8 mouse cellular contexts compared by ENCODE assay signal in the genomic region with DNA sequence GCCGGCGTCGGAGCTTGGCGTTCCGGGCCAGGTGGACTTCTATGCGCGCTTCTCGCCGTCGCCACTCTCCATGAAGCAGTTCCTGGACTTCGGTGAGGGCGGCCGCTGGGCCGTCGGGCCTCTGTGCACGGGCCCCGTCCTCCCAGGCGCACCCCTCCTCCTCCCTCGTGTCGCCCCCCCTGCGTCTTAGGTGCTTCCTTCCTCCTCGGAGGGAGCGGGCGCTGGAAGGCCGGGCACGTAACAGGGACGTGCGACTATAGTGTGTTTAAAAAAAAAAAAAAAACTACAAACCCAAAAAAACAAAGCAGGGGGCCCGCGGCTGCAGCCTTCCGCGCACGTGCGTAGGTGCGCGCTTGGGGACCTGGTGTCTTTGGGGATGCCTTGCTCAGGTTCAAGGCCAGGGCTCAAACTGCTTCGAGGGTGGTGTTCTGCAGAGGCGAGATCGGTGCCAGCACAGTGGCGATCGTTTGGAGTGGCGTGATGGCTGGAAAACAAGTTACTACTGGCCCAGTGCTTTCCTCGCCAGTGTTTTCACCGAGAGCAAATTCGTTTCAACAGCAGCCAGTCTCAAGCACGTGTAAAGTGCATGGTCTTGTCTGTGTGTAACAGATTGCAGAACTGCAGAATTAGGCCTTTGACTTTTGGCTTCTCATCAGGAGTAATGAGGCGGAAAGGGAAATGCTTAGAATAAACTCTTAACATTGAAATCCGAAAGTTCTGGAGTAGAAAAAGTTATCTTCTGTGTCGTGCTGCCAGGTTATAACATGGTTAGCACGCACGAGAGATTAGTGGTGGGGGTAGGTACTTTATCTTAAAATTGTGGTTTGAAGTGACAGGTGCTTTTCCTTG. TPM values are rescaled to one million over a fixed set of nuclear protein-coding genes. Genes with fewer than 3 reads are reported as not detected.
DNase-seq lines count a peak whose midpoint lies in the region; ATAC-seq lines count a peak whose summit lies in the region.

No protein-coding gene starts in this region.

- H3K4me2 ChIP-seq in forebrain, embryonic 12.5 days = peak overlapping the region; percentile 90
- peak overlapping the region; percentile 82 for H3K4me2 ChIP-seq in hindbrain, embryonic 12.5 days (replicated peaks)
- H3K4me2 ChIP-seq in stomach, embryonic 14.5 days (replicated peaks; ENCODE audit: low read depth, low read length) = peak overlapping the region; percentile 91

- H3K9ac ChIP-seq in forebrain, embryonic 12.5 days = peak overlapping the region; percentile 70
- H3K9ac ChIP-seq in hindbrain, embryonic 12.5 days = peak overlapping the region; percentile 79
- peak overlapping the region; percentile 68 for H3K9ac ChIP-seq in stomach, embryonic 14.5 days (replicated peaks; ENCODE audit: low read depth, low read length)

- H3K27me3 ChIP-seq in forebrain, embryonic 12.5 days = peaks cover 6% of the 10 kb centered on the region; the same call in 1 of the 2 replicates
- peaks cover 4% of the 10 kb centered on the region; the same call in 1 of the 2 replicates for H3K27me3 ChIP-seq in hindbrain, embryonic 12.5 days
- H3K27me3 ChIP-seq in stomach, embryonic 14.5 days (ENCODE audit: control insufficient read depth, insufficient read depth, low read length) = no peaks in the 10 kb centered on the region

- peaks cover 20% of the 10 kb centered on the region for H3K4me1 ChIP-seq in forebrain, embryonic 12.5 days
- 0 out of 2 replicates have a peak, but pooled peaks cover 7% of the 10 kb centered on the region for H3K4me1 ChIP-seq in hindbrain, embryonic 12.5 days
- no peaks in the 10 kb centered on the region for H3K4me1 ChIP-seq in stomach, embryonic 14.5 days (ENCODE audit: control insufficient read depth, insufficient read depth, low read length)

- ATAC-seq in forebrain, embryonic 12.5 days (ENCODE audit: low FRiP score) = peak; percentile 66
- ATAC-seq in hindbrain, embryonic 12.5 days (ENCODE audit: low FRiP score) = peak; percentile 66
- peak; percentile 46 for ATAC-seq in megakaryocyte-erythroid progenitor cell, adult 5-6 weeks (replicated peaks; ENCODE audit: low FRiP score, low TSS enrichment, poor library complexity, severe bottlenecking)
- ATAC-seq in stomach, embryonic 14.5 days (ENCODE audit: insufficient number of reproducible peaks, insufficient read depth, low FRiP score, low read depth) = peak; percentile 66

- H3K36me3 ChIP-seq in forebrain, embryonic 12.5 days (replicated peaks) = no peaks in the 10 kb centered on the region
- no peaks in the 10 kb centered on the region for H3K36me3 ChIP-seq in hindbrain, embryonic 12.5 days
- no peaks in the 10 kb centered on the region; the same call in 1 of the 2 replicates for H3K36me3 ChIP-seq in stomach, embryonic 14.5 days (ENCODE audit: control insufficient read depth, insufficient read depth, low read length)

- WGBS in forebrain, embryonic 12.5 days = 3% methylated on average over 51 of the region's 51 CpGs
- WGBS in hindbrain, embryonic 12.5 days = 4% methylated on average over 50 of the region's 51 CpGs
- WGBS in stomach, embryonic 14.5 days = 2% methylated on average over 50 of the region's 51 CpGs

- peak; percentile 14 to 22 for DNase-seq in frontal cortex, postnatal 14 days (ENCODE audit: low spot score in 2 of 2)
- no peak for DNase-seq in frontal cortex, postnatal 10 days (ENCODE audit: low spot score in 2 of 2)
- peak; percentile 21 for DNase-seq in adrenal gland, postnatal 25 days
- DNase-seq in layer of hippocampus, postnatal 25 days (ENCODE audit: extremely low spot score in 1 of 2, low spot score in 1 of 2) = peak; percentile 24 to 26

- H3K4me3 ChIP-seq in forebrain, embryonic 12.5 days (replicated peaks) = peak overlapping the region; percentile 58
- H3K4me3 ChIP-seq in hindbrain, embryonic 12.5 days = peak overlapping the region; percentile 87
- H3K4me3 ChIP-seq in stomach, embryonic 14.5 days (ENCODE audit: low read depth, low read length) = peak overlapping the region; percentile 83

- H3K27ac ChIP-seq in forebrain, embryonic 12.5 days = peak overlapping the region; percentile 75
- peak overlapping the region; percentile 78 for H3K27ac ChIP-seq in hindbrain, embryonic 12.5 days
- peak overlapping the region; percentile 98 for H3K27ac ChIP-seq in stomach, embryonic 14.5 days (ENCODE audit: low read length)

- no peaks in the 10 kb centered on the region for H3K9me3 ChIP-seq in forebrain, embryonic 12.5 days
- H3K9me3 ChIP-seq in hindbrain, embryonic 12.5 days (replicated peaks) = no peaks in the 10 kb centered on the region
- no peaks in the 10 kb centered on the region for H3K9me3 ChIP-seq in stomach, embryonic 14.5 days (ENCODE audit: control insufficient read depth, low read depth, low read length)

RNA-seq across cellular contexts. Expression of gene Pdk1, which starts 0.7 kb away (rescaled TPM):
- total RNA-seq in adrenal gland, postnatal 25 days (2021) = 33.8 and 44.4 TPM in 2 replicates
- 26.9 and 30.5 TPM in 2 replicates for polyA plus RNA-seq in forebrain, embryonic 12.5 days (2016; fragmentation: Nextera tagmentation; extraction: Ambion mirVana)
- polyA plus RNA-seq in hindbrain, embryonic 12.5 days (2016; fragmentation: Nextera tagmentation; extraction: Ambion mirVana) = 28.9 and 33.4 TPM in 2 replicates
- total RNA-seq in layer of hippocampus, postnatal 25 days (2021) = 10 to 100 TPM; 35.6 to 37.4 TPM
- total RNA-seq in megakaryocyte-erythroid progenitor cell, adult 5-6 weeks (2014; fragmentation: Nextera tagmentation) = 27.9 and 38.7 TPM in 2 replicates
- 61.9 and 66.8 TPM in 2 replicates for total RNA-seq in megakaryocyte-erythroid progenitor cell, adult 5-6 weeks (2017)
- polyA plus RNA-seq in stomach, embryonic 14.5 days (2014; fragmentation: Nextera tagmentation; extraction: Ambion mirVana) = 71.6 and 83.3 TPM in 2 replicates

Comparison
In these comparisons a context has a peak if more than half of its experiments do, and no peak if none do; other contexts are left out.
1. DNase-seq: peak in frontal cortex, postnatal 14 days (2 of 2), adrenal gland, postnatal 25 days (single experiment) and layer of hippocampus, postnatal 25 days (2 of 2); none in frontal cortex, postnatal 10 days (0 of 2).
2. Peak in every context shown above with its lines, with median percentiles within 50 percentile points of each other: ATAC-seq, H3K27ac ChIP-seq, H3K4me2 ChIP-seq, H3K4me3 ChIP-seq and H3K9ac ChIP-seq.